Mouse (Mus musculus) midbrain, embryonic 10.5 days (tissue): Measurements from ENCODE around the gene Itk. TPM values are rescaled to one million over a fixed set of nuclear protein-coding genes. Genes with fewer than 3 reads are reported as not detected.
A peak's percentile ranks its signal among the peaks of the same experiment; 100 is the strongest.

ENCODE experiments used
- DNase-seq: peaks from one replicate; pipeline ENCODE4 v3.0.0-alpha.2; 2017; ENCODE audit warnings: low spot score
- H3K27ac ChIP-seq: fragments of 300-500 bp; sonication (generic); replicated peaks from 2 replicates; pipeline ENCODE4 v1.5.1; 2016; ENCODE audit warnings: mild to moderate bottlenecking
- H3K27me3 ChIP-seq: fragments of 300-500 bp; sonication (generic); 2 replicates; pipeline ENCODE4 v1.6.1; 2016; ENCODE audit warnings: low read depth, mild to moderate bottlenecking; ENCODE audit not compliant: poor library complexity, severe bottlenecking
- H3K36me3 ChIP-seq: fragments of 300-500 bp; sonication (generic); 2 replicates; pipeline ENCODE4 v1.6.1; 2016; ENCODE audit warnings: mild to moderate bottlenecking, moderate library complexity
- H3K4me1 ChIP-seq: fragments of 300-500 bp; sonication (generic); 2 replicates; pipeline ENCODE4 v1.6.1; 2016
- H3K4me3 ChIP-seq: fragments of 300-500 bp; sonication (generic); 2 replicates; pipeline ENCODE4 v1.5.1; 2016; ENCODE audit warnings: mild to moderate bottlenecking, moderate library complexity
- H3K9me3 ChIP-seq: fragments of 300-500 bp; sonication (generic); replicated peaks from 2 replicates; pipeline ENCODE4 v1.6.1; 2016; ENCODE audit warnings: mild to moderate bottlenecking
- WGBS: fragments of 180-500 bp; shearing (Covaris S2); methylation state at CpG from one replicate; pipeline ENCODE4 v1.1.7; 2016; 5-methylcytosine and 5-hydroxymethylcytosine counted together
- polyA plus RNA-seq: library from polyadenylated mRNA; unstranded; fragments of >200 nt; fragmentation: Nextera tagmentation; extraction: Ambion mirVana; gene quantifications from 2 replicates; pipeline ENCODE4 v1.2.1, GENCODE M21; 2016

Itk gene
- polyA plus RNA-seq, 1 experiment from 2014 or later, result 0.04 TPM

- no peak overlapping the region for H3K4me3 ChIP-seq
- no peaks in the 10 kb centered on the region for H3K9me3 ChIP-seq
- DNase-seq, result no peak
- WGBS, result 92% methylated on average over 5 of the region's 5 CpGs
- no peak overlapping the region for H3K27ac ChIP-seq
- peaks cover 9% of the 10 kb centered on the region for H3K36me3 ChIP-seq
- H3K27me3 ChIP-seq, result peaks cover 14% of the 10 kb centered on the region; the same call in 1 of the 2 replicates
- peaks cover 30% of the 10 kb centered on the region for H3K4me1 ChIP-seq
Measured at GRCm38 (mm10) chr11:46293491-46293890, 95.8 kb downstream of the Itk start.

- no peak overlapping the region for H3K4me3 ChIP-seq
- H3K9me3 ChIP-seq, result no peaks in the 10 kb centered on the region
- H3K36me3 ChIP-seq, result peaks cover 19% of the 10 kb centered on the region
- DNase-seq, result peak; percentile 61
- no peak overlapping the region for H3K27ac ChIP-seq
- WGBS, result 33% methylated on average over 10 of the region's 10 CpGs
- H3K27me3 ChIP-seq, result peaks cover 14% of the 10 kb centered on the region; the same call in 1 of the 2 replicates
- peaks cover 31% of the 10 kb centered on the region for H3K4me1 ChIP-seq
Measured at GRCm38 (mm10) chr11:46290988-46291405, 98.3 kb downstream of the Itk start.

- DNase-seq, result no peak
- Histone ChIP-seq H3K36me3 (peaks cover 22% of the 10 kb centered on the region), H3K9me3 (no peaks in the 10 kb centered on the region), H3K27ac (no peak overlapping the region), H3K27me3 (peaks cover 14% of the 10 kb centered on the region; the same call in 1 of the 2 replicates), H3K4me1 (peaks cover 31% of the 10 kb centered on the region), H3K4me3 (no peak overlapping the region)
- 88% methylated on average over 9 of the region's 9 CpGs for WGBS
Measured at GRCm38 (mm10) chr11:46289561-46289960, 99.8 kb downstream of the Itk start.

GRCm38 (mm10) chr11:46289022-46289421 lies 100.3 kb downstream of the Itk start:
- H3K9me3 ChIP-seq, result no peaks in the 10 kb centered on the region
- H3K4me1 ChIP-seq, result peaks cover 27% of the 10 kb centered on the region
- DNase-seq, result no peak
- H3K36me3 ChIP-seq, result peaks cover 26% of the 10 kb centered on the region
- H3K27me3 ChIP-seq, result peaks cover 14% of the 10 kb centered on the region; the same call in 1 of the 2 replicates
- H3K27ac ChIP-seq, result no peak overlapping the region
- 60% methylated on average over 4 of the region's 4 CpGs for WGBS
- H3K4me3 ChIP-seq, result no peak overlapping the region

- no peak for DNase-seq
- peaks cover 34% of the 10 kb centered on the region for H3K36me3 ChIP-seq
- peaks cover 27% of the 10 kb centered on the region for H3K4me1 ChIP-seq
- peaks cover 9% of the 10 kb centered on the region; the same call in 1 of the 2 replicates for H3K27me3 ChIP-seq
- WGBS, result 78% methylated on average over 5 of the region's 5 CpGs
- H3K27ac ChIP-seq, result no peak overlapping the region
- no peak overlapping the region for H3K4me3 ChIP-seq
- no peaks in the 10 kb centered on the region for H3K9me3 ChIP-seq
Measured at GRCm38 (mm10) chr11:46288091-46288490, 101.2 kb downstream of the Itk start.

GRCm38 (mm10) chr11:46286803-46287202 lies 102.5 kb downstream of the Itk start:
- no peak overlapping the region for H3K4me3 ChIP-seq
- WGBS, result 83% methylated on average over 6 of the region's 6 CpGs
- peaks cover 9% of the 10 kb centered on the region; the same call in 1 of the 2 replicates for H3K27me3 ChIP-seq
- no peak for DNase-seq
- H3K36me3 ChIP-seq, result peaks cover 47% of the 10 kb centered on the region
- H3K4me1 ChIP-seq, result peaks cover 23% of the 10 kb centered on the region
- H3K27ac ChIP-seq, result no peak overlapping the region
- H3K9me3 ChIP-seq, result no peaks in the 10 kb centered on the region

- no peaks in the 10 kb centered on the region for H3K9me3 ChIP-seq
- DNase-seq, result no peak
- no peak overlapping the region for H3K4me3 ChIP-seq
- WGBS, result 87% methylated on average over 6 of the region's 6 CpGs
- H3K27me3 ChIP-seq, result no peaks in the 10 kb centered on the region
- H3K27ac ChIP-seq, result no peak overlapping the region
- peaks cover 4% of the 10 kb centered on the region; the same call in 1 of the 2 replicates for H3K4me1 ChIP-seq
- peaks cover 62% of the 10 kb centered on the region for H3K36me3 ChIP-seq
Measured at GRCm38 (mm10) chr11:46283800-46284199, 105.5 kb downstream of the Itk start.

- no peaks in the 10 kb centered on the region for H3K9me3 ChIP-seq
- no peaks in the 10 kb centered on the region for H3K4me1 ChIP-seq
- no peaks in the 10 kb centered on the region for H3K27me3 ChIP-seq
- H3K27ac ChIP-seq, result no peak overlapping the region
- 93% methylated on average over 5 of the region's 5 CpGs for WGBS
- DNase-seq, result no peak
- no peak overlapping the region for H3K4me3 ChIP-seq
- H3K36me3 ChIP-seq, result peaks cover 63% of the 10 kb centered on the region
Measured at GRCm38 (mm10) chr11:46282612-46283011, 106.7 kb downstream of the Itk start.

GRCm38 (mm10) chr11:46278709-46279108 lies 110.6 kb downstream of the Itk start:
- Histone ChIP-seq H3K36me3 (peaks cover 79% of the 10 kb centered on the region), H3K27ac (no peak overlapping the region), H3K27me3 (no peaks in the 10 kb centered on the region), H3K4me1 (no peaks in the 10 kb centered on the region), H3K4me3 (no peak overlapping the region), H3K9me3 (no peaks in the 10 kb centered on the region)
- WGBS, result 93% methylated on average over 12 of the region's 12 CpGs
- DNase-seq, result no peak

- Histone ChIP-seq H3K27ac (no peak overlapping the region), H3K9me3 (no peaks in the 10 kb centered on the region), H3K4me3 (no peak overlapping the region), H3K36me3 (peaks cover 77% of the 10 kb centered on the region), H3K27me3 (no peaks in the 10 kb centered on the region), H3K4me1 (no peaks in the 10 kb centered on the region)
- no peak for DNase-seq
- WGBS, result 77% methylated on average over 5 of the region's 5 CpGs
Measured at GRCm38 (mm10) chr11:46278140-46278539, 111.2 kb downstream of the Itk start.

- 0 out of 2 replicates have a peak overlapping the region, but pooled peaks have one; percentile 2 for H3K27ac ChIP-seq
- peak; percentile 38 for DNase-seq
- H3K9me3 ChIP-seq, result no peaks in the 10 kb centered on the region
- no peaks in the 10 kb centered on the region for H3K27me3 ChIP-seq
- H3K36me3 ChIP-seq, result peaks cover 73% of the 10 kb centered on the region
- 35% methylated on average over 5 of the region's 5 CpGs for WGBS
- H3K4me1 ChIP-seq, result no peaks in the 10 kb centered on the region
- H3K4me3 ChIP-seq, result no peak overlapping the region
Measured at GRCm38 (mm10) chr11:46276778-46277177, 112.5 kb downstream of the Itk start.

GRCm38 (mm10) chr11:46276168-46276567 lies 113.1 kb downstream of the Itk start:
- Histone ChIP-seq H3K4me1 (no peaks in the 10 kb centered on the region), H3K36me3 (peaks cover 68% of the 10 kb centered on the region), H3K27ac (no peak overlapping the region), H3K27me3 (no peaks in the 10 kb centered on the region), H3K4me3 (no peak overlapping the region), H3K9me3 (no peaks in the 10 kb centered on the region)
- 96% methylated on average over 8 of the region's 8 CpGs for WGBS
- no peak for DNase-seq

- no peak overlapping the region for H3K4me3 ChIP-seq
- WGBS, result 8% methylated on average over 6 of the region's 6 CpGs
- H3K27me3 ChIP-seq, result no peaks in the 10 kb centered on the region
- peak; percentile 74 for DNase-seq
- H3K4me1 ChIP-seq, result no peaks in the 10 kb centered on the region
- no peak overlapping the region for H3K27ac ChIP-seq
- H3K36me3 ChIP-seq, result peaks cover 67% of the 10 kb centered on the region
- no peaks in the 10 kb centered on the region for H3K9me3 ChIP-seq
Measured at GRCm38 (mm10) chr11:46275302-46275701, 114.0 kb downstream of the Itk start.
